Mouse (Mus musculus) cortical plate, adult 2 months (tissue): ENCODE measurements around the gene Brk1.

Source experiments
- CTCF ChIP-seq: fragments of 200-500 bp; IDR thresholded peaks from 2 replicates; pipeline ENCODE4 v1.5.1; 2011; ENCODE audit warnings: mild to moderate bottlenecking, control low read depth, low read length; ENCODE audit not compliant: insufficient read depth; ENCODE audit errors: extremely low read depth
- POLR2A ChIP-seq: fragments of 200-500 bp; IDR thresholded peaks from 2 replicates; pipeline ENCODE4 v1.6.1; 2011; ENCODE audit warnings: mild to moderate bottlenecking, low read length, control low read depth; ENCODE audit not compliant: insufficient read depth; ENCODE audit errors: extremely low read depth

DNA sequence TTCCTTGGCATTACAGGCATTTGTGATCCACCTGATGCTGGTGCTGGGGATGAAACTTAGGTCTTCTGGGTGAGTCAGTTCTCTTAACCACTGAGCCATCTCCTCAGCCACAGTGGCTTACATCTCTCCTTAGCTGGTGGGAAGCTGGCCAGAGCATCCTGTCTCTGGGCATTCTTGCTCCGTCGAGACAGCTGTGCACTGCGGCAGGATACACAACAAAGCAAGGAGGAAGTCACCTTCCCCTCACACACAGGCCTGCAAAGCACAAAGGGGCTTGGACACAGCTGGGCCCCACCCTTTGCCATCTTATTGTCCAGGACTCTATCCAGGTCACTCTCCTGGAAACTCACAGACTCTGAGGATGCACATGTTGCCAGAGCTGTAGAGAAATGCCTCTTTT, 53.7 kb downstream of the Brk1 start:
- TF ChIP-seq POLR2A (no peak), CTCF (no peak)
